Mouse (Mus musculus): ENCODE results near the gene Erf. TPM values are rescaled to one million over a fixed set of nuclear protein-coding genes. Genes with fewer than 3 reads are reported as not detected.

Gene Erf
- polyA plus RNA-seq, 1 experiment from 2014 or later, result 10.3 TPM

- TF ChIP-seq EP300 (IDR thresholded peaks at IDR 0.05) (no peak), CTCF (IDR thresholded peaks at IDR 0.05) (no peak)
- Histone ChIP-seq H3K4me3 (ENCODE audit: low read depth, low read length) (no peak overlapping the region), H3K27me3 (replicated peaks; ENCODE audit: insufficient read depth, low read length) (no peaks in the 10 kb centered on the region), H3K9ac (replicated peaks; ENCODE audit: low read depth) (no peak overlapping the region), H3K36me3 (ENCODE audit: insufficient read depth, low read length) (no peaks in the 10 kb centered on the region), H3K4me2 (replicated peaks; ENCODE audit: low read depth, low read length) (no peak overlapping the region), H3K9me3 (ENCODE audit: low read length) (no peaks in the 10 kb centered on the region), H3K27ac (ENCODE audit: low read length) (no peak overlapping the region), H3K4me1 (ENCODE audit: insufficient read depth, low read depth, low read length) (peaks cover 24% of the 10 kb centered on the region)
- WGBS, result 87% methylated on average over 22 of the region's 22 CpGs
- ATAC-seq (no peak), DNase-seq (ENCODE audit: low spot score) (no peak)
These were observed 23.0 kb upstream of the Erf start for GRCm38 (mm10) chr7:25273259-25274241.

- no peaks in the 10 kb centered on the region for H3K27me3 ChIP-seq (replicated peaks; ENCODE audit: insufficient read depth, low read length)
- TF ChIP-seq EP300 (IDR thresholded peaks at IDR 0.05), result no peak
- no peak for TF ChIP-seq CTCF (IDR thresholded peaks at IDR 0.05)
- DNase-seq (ENCODE audit: low spot score) (no peak), ATAC-seq (no peak)
- H3K9ac ChIP-seq (replicated peaks; ENCODE audit: low read depth), result no peak overlapping the region
- H3K4me2 ChIP-seq (replicated peaks; ENCODE audit: low read depth, low read length), result no peak overlapping the region
- no peaks in the 10 kb centered on the region for H3K9me3 ChIP-seq (ENCODE audit: low read length)
- no peaks in the 10 kb centered on the region for H3K36me3 ChIP-seq (ENCODE audit: insufficient read depth, low read length)
- H3K27ac ChIP-seq (ENCODE audit: low read length), result no peak overlapping the region
- H3K4me1 ChIP-seq (ENCODE audit: insufficient read depth, low read depth, low read length), result peaks cover 20% of the 10 kb centered on the region
- 84% methylated on average over 37 of the region's 38 CpGs for WGBS
- H3K4me3 ChIP-seq (ENCODE audit: low read depth, low read length), result no peak overlapping the region
These were observed 22.1 kb upstream of the Erf start for GRCm38 (mm10) chr7:25272445-25273258.

DNA sequence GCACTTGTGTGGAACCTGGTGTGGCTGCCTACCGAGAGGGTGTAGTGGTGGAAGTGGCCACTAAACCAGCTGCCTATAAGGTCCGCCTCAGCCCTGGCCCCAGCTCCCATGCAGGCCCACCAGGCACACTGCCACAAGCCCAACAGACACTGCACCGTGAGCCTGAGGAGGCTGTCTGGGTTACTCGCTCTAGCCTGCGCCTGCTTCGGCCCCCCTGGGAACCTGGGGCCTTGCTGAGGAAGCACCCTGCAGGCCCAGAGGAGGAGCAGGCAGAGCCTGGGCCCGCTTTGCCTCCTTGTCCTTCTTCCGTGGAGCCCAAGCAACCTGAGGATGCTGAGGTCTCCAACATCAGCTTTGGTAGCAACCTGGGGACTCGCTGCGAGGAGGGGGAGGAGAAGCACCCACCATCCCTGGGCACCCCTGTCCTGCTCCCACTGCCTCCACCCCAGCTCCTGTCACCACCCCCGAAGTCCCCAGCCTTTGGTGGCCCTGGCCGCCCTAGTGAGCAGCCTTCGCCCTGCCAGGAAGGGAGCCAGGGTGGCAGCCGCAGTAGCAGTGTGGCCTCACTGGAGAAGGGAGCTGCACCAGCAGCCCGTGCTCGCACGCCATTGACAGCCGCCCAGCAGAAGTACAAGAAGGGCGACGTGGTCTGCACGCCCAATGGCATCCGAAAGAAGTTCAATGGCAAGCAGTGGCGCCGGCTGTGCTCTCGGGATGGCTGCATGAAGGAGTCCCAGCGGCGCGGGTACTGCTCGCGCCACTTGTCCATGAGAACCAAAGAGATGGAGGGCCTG is 21.3 kb upstream of the Erf start:
- no peak overlapping the region for H3K9ac ChIP-seq (replicated peaks; ENCODE audit: low read depth)
- DNase-seq (ENCODE audit: low spot score) (no peak), ATAC-seq (no peak)
- H3K9me3 ChIP-seq (ENCODE audit: low read length), result no peaks in the 10 kb centered on the region
- H3K36me3 ChIP-seq (ENCODE audit: insufficient read depth, low read length), result no peaks in the 10 kb centered on the region
- peaks cover 19% of the 10 kb centered on the region for H3K4me1 ChIP-seq (ENCODE audit: insufficient read depth, low read depth, low read length)
- H3K4me3 ChIP-seq (ENCODE audit: low read depth, low read length), result no peak overlapping the region
- no peak for TF ChIP-seq CTCF (IDR thresholded peaks at IDR 0.05)
- TF ChIP-seq EP300 (IDR thresholded peaks at IDR 0.05), result no peak
- H3K4me2 ChIP-seq (replicated peaks; ENCODE audit: low read depth, low read length), result no peak overlapping the region
- WGBS, result 90% methylated on average over 27 of the region's 30 CpGs
- no peaks in the 10 kb centered on the region for H3K27me3 ChIP-seq (replicated peaks; ENCODE audit: insufficient read depth, low read length)
- no peak overlapping the region for H3K27ac ChIP-seq (ENCODE audit: low read length)

- DNase-seq (ENCODE audit: low spot score), result no peak
- no peak overlapping the region for H3K4me3 ChIP-seq (ENCODE audit: low read depth, low read length)
- H3K4me1 ChIP-seq (ENCODE audit: insufficient read depth, low read depth, low read length), result peaks cover 21% of the 10 kb centered on the region
- H3K27me3 ChIP-seq (replicated peaks; ENCODE audit: insufficient read depth, low read length), result no peaks in the 10 kb centered on the region
- no peak overlapping the region for H3K4me2 ChIP-seq (replicated peaks; ENCODE audit: low read depth, low read length)
- TF ChIP-seq CTCF (IDR thresholded peaks at IDR 0.05) (no peak), EP300 (IDR thresholded peaks at IDR 0.05) (no peak)
- 88% methylated on average over 35 of the region's 35 CpGs for WGBS
- no peaks in the 10 kb centered on the region for H3K9me3 ChIP-seq (ENCODE audit: low read length)
- ATAC-seq, result no peak
- H3K27ac ChIP-seq (ENCODE audit: low read length), result no peak overlapping the region
- H3K36me3 ChIP-seq (ENCODE audit: insufficient read depth, low read length), result no peaks in the 10 kb centered on the region
- no peak overlapping the region for H3K9ac ChIP-seq (replicated peaks; ENCODE audit: low read depth)
These were observed 20.4 kb upstream of the Erf start for GRCm38 (mm10) chr7:25270652-25271633.

DNA sequence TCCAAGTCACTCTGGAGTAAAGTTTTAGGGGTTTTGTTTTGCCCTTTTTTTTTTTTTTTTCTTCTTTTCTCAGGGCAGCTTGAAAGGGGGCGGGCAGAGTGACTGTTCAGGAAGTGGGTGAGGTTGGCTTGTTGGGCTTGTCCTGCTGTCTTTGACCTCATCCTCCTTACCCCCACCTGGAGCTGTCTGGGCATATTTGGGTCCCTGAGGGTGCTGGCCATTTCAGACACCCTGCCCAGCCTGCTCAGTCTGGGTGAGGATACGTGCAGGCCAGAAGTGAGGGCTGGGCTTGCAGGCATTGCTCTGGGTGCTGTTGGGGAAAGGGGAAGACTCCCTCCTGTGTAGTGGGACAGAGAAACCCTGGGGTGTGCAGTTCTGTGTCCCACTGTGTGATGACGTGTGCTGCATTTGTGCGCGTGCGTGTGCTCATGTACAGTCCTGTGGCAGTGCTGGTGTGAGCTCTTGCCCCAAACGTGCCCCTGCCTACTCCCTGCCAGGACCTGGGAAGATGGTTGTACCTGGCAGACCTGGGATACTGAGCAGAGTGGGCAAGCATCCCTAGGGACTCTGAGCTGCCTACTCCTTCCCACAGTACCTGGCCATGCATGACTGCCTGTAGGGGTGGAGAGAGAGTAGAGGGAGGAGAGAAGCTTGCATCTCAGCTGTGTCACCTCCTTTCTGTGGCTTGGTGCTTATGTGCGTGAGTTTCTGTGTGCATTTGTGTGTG is 19.1 kb upstream of the Erf start:
- DNase-seq (ENCODE audit: low spot score), result no peak
- Histone ChIP-seq H3K9ac (replicated peaks; ENCODE audit: low read depth) (no peak overlapping the region), H3K27ac (ENCODE audit: low read length) (peak overlapping the region; percentile 89), H3K27me3 (replicated peaks; ENCODE audit: insufficient read depth, low read length) (no peaks in the 10 kb centered on the region), H3K36me3 (ENCODE audit: insufficient read depth, low read length) (no peaks in the 10 kb centered on the region), H3K4me2 (replicated peaks; ENCODE audit: low read depth, low read length) (peak overlapping the region; percentile 87), H3K9me3 (ENCODE audit: low read length) (no peaks in the 10 kb centered on the region), H3K4me3 (ENCODE audit: low read depth, low read length) (no peak overlapping the region), H3K4me1 (ENCODE audit: insufficient read depth, low read depth, low read length) (peaks cover 16% of the 10 kb centered on the region)
- TF ChIP-seq EP300 (IDR thresholded peaks at IDR 0.05) (no peak), CTCF (IDR thresholded peaks at IDR 0.05) (no peak)
- ATAC-seq, result no peak
- WGBS, result 82% methylated on average over 8 of the region's 8 CpGs
